Mouse (Mus musculus) heart, embryonic 14.5 days (tissue): ENCODE data around the gene Ubp1. TPM values are rescaled to one million over a fixed set of nuclear protein-coding genes. Genes with fewer than 3 reads are reported as not detected.

Experiments
- ATAC-seq: fragments of 200-750 bp; cut with Nextera tagmentation; 2 replicates; pipeline ENCODE4 v1.8.0; 2017; ENCODE audit warnings: low read depth, moderate TSS enrichment; ENCODE audit not compliant: insufficient number of reproducible peaks, insufficient read depth, low FRiP score
- H3K27ac ChIP-seq, 2 experiments: fragments of 200-500 bp in 1 of 2; fragments of 300-500 bp in 1 of 2; sonication (generic) in 1 of 2; replicated peaks in 1 of 2; 2 replicates each; pipeline ENCODE4 v1.5.1; 2012 to 2014; ENCODE audit warnings: low read depth in 2 of 2, low read length in 2 of 2, control low read depth in 1 of 2, mild to moderate bottlenecking in 1 of 2, mixed read lengths in 1 of 2; ENCODE audit not compliant: control insufficient read depth in 1 of 2, insufficient read depth in 1 of 2
- H3K27me3 ChIP-seq: fragments of 300-500 bp; sonication (generic); 2 replicates; pipeline ENCODE4 v1.6.1; 2014; ENCODE audit warnings: mild to moderate bottlenecking, low read length, control low read depth; ENCODE audit not compliant: control insufficient read depth, insufficient read depth
- H3K36me3 ChIP-seq: fragments of 300-500 bp; sonication (generic); 2 replicates; pipeline ENCODE4 v1.6.1; 2014; ENCODE audit warnings: mild to moderate bottlenecking, control low read depth, low read length, mixed read lengths; ENCODE audit not compliant: control insufficient read depth, insufficient read depth
- H3K4me1 ChIP-seq, 2 experiments: fragments of 200-500 bp in 1 of 2; fragments of 300-500 bp in 1 of 2; sonication (generic) in 1 of 2; 2 replicates each; pipeline ENCODE4 v1.6.1; 2012 to 2014; ENCODE audit warnings: low read length in 2 of 2, control low read depth in 1 of 2, mixed read lengths in 1 of 2; ENCODE audit not compliant: control insufficient read depth in 2 of 2, insufficient read depth in 2 of 2
- H3K4me2 ChIP-seq: fragments of 300-500 bp; sonication (generic); 2 replicates; pipeline ENCODE4 v1.6.1; 2014; ENCODE audit warnings: mild to moderate bottlenecking, low read length
- H3K4me3 ChIP-seq, 2 experiments: fragments of 200-500 bp in 1 of 2; fragments of 300-500 bp in 1 of 2; sonication (generic) in 1 of 2; 2 replicates each; pipeline ENCODE4 v1.5.1; 2012 to 2014; ENCODE audit warnings: low read length in 2 of 2, mild to moderate bottlenecking in 2 of 2, control low read depth in 1 of 2, low read depth in 1 of 2, moderate library complexity in 1 of 2; ENCODE audit not compliant: control insufficient read depth in 1 of 2, insufficient read depth in 1 of 2
- H3K9ac ChIP-seq: fragments of 300-500 bp; sonication (generic); 2 replicates; pipeline ENCODE4 v1.6.1; 2014; ENCODE audit warnings: mild to moderate bottlenecking, low read length
- H3K9me3 ChIP-seq: fragments of 300-500 bp; sonication (generic); 2 replicates; pipeline ENCODE4 v1.6.1; 2016; ENCODE audit warnings: low read length, control low read depth; ENCODE audit not compliant: control insufficient read depth
- WGBS: fragments of 180-500 bp; shearing (Covaris S2); extraction: QIAGEN DNeasy Blood & Tissue Kit; methylation state at CpG from one replicate; pipeline ENCODE4 v1.1.7; 2014; 5-methylcytosine and 5-hydroxymethylcytosine counted together
- polyA plus RNA-seq: library from polyadenylated mRNA; unstranded; fragments of >200 nt; fragmentation: Nextera tagmentation; extraction: Ambion mirVana; gene quantifications from 2 replicates; pipeline ENCODE4 v1.2.1, GENCODE M21; 2014

Gene Ubp1
- polyA plus RNA-seq, 1 experiment from 2014 or later: 27.6 TPM

DNA sequence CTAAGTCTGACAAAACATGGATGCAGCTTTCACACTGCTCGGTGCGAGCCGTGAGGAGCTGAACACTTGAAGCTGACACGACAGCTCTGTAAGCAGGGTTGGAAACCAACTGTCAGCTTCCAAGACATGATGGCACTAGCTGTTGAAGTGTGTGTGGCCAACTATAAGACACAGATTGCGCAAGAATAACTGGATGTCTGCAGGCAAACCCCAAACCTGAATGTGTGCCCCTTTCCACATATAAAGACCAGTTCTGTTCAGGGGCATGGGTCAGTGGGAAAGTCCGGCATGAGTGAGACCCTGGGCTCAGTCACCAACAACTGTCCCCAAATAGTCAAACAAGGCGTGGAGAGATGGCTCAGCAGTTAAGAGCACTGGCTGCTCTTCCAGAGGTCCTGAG lies 62.1 kb downstream of the Ubp1 start:
- Histone ChIP-seq H3K4me2 (no peak overlapping the region), H3K9me3 (no peaks in the 10 kb centered on the region), H3K27me3 (no peaks in the 10 kb centered on the region), H3K27ac (no peak overlapping the region), H3K36me3 (no peaks in the 10 kb centered on the region), H3K4me1 (peaks cover 2 to 3% of the 10 kb centered on the region in 2 experiments; a peak in 2 of 4 replicates), H3K4me3 (no peak overlapping the region), H3K9ac (no peak overlapping the region)
- ATAC-seq: no peak
- WGBS: 87% methylated on average over 7 of the region's 7 CpGs

DNA sequence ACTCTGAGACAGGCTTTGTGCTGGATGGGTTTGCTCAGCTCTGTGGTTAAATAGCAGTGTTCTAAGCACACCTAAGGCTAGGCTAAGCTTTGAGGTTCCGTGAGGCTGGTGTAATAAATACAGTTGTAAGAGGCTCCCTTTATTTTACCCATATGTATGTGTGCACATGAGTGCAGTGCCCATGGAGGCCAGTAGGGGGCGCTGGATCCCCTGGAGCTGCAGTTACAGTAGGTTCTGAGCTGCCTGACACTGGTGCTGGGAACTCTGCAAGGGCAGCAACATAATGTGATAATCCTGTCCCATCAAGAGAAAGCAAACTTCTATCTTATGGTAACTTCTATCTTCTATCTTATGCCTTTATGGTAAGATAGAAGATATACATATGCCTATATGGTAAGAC lies 67.6 kb downstream of the Ubp1 start:
- H3K27ac ChIP-seq: no peak overlapping the region
- WGBS: 58% methylated on average over 2 of the region's 2 CpGs

DNA sequence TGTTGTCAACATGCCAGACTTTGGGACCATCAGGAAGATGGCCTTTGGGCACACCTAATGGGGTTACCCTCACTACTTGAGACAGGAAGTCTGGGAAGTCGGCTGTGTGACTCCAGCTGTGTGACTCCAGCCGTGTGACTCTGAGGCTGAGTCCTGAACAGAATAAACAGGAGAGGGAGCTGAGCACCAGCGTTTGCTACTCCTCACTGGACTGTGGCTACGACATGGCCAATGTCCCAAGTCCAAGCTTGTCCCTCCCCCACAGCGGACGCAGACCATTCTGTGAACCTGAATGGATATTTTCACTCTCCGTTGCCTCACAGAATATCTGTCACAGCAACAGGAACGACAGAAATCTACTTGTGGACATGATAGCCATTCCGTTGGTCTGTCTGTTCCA lies 76.1 kb downstream of the Ubp1 start:
- Histone ChIP-seq H3K9ac (no peak overlapping the region), H3K27me3 (no peaks in the 10 kb centered on the region), H3K4me2 (no peak overlapping the region), H3K27ac (no peak overlapping the region), H3K4me1 (no peaks in the 10 kb centered on the region), H3K4me3 (no peak overlapping the region), H3K9me3 (0 out of 2 replicates have a peak, but pooled peaks cover 3% of the 10 kb centered on the region), H3K36me3 (no peaks in the 10 kb centered on the region)
- no peak for ATAC-seq
- 69% methylated on average over 9 of the region's 9 CpGs for WGBS

More for the DNA sequence above, 67.6 kb downstream of the Ubp1 start:
- H3K27me3 ChIP-seq: no peaks in the 10 kb centered on the region
- no peak overlapping the region for H3K4me2 ChIP-seq
- H3K36me3 ChIP-seq: no peaks in the 10 kb centered on the region
- no peak for ATAC-seq
- no peak overlapping the region for H3K9ac ChIP-seq
- 0 out of 2 replicates have a peak, but pooled peaks cover 3% of the 10 kb centered on the region for H3K9me3 ChIP-seq
- H3K4me1 ChIP-seq: no peaks in the 10 kb centered on the region
- no peak overlapping the region for H3K4me3 ChIP-seq

DNA sequence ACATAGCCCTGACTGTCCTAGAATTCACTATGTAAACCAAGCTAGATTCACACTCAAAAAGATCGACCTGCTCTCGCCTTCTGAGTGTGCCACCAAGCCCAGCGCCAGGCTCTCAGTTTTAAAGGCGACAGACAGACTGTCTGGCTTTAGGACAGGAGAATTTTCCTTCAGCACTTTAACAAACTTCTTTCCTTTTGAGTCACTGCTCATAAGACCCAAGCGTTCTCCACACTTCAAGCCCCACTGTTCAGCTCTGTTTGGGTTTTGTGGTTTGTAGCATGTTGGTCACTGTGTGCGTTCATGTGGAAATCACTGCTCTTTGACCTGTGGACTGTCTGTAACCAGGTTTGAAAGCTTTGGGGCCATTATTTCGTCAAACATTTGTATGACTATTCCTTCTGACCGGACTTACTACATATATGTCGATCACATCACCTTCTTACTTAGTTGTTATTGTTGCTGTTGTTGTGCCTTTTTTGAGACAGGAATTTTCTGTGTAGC lies 77.2 kb downstream of the Ubp1 start:
- no peaks in the 10 kb centered on the region for H3K9me3 ChIP-seq
- WGBS: 88% methylated on average over 9 of the region's 9 CpGs

DNA sequence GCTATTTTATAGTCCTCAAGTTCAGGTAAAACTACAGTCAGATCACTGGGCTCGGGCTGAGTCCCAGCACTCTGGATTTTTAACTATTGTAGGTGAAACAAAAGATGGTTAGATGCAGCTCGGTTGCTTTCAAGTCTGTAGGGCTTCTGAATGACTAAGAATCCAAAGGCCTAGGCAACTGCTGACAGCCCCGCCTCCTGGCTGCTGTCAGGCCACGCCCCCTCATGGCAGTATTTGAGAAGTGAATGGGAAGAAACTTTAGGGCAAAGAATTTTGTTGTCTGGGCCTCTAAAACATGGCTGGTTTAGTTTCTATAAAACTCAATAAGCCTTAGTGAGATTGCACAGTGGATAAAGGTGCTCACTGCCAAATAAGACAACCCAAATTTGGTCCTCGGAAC lies 78.8 kb downstream of the Ubp1 start:
- H3K4me3 ChIP-seq: no peak overlapping the region
- whole genome bisulfite sequencing: 45% methylated on average over 5 of the region's 5 CpGs
- H3K4me2 ChIP-seq: peak overlapping the region; percentile 31

More for the DNA sequence above, 77.2 kb downstream of the Ubp1 start:
- Histone ChIP-seq H3K9ac (no peak overlapping the region), H3K27me3 (no peaks in the 10 kb centered on the region), H3K4me1 (no peaks in the 10 kb centered on the region), H3K4me2 (no peak overlapping the region), H3K4me3 (no peak overlapping the region), H3K27ac (no peak overlapping the region), H3K36me3 (no peaks in the 10 kb centered on the region)
- no peak for ATAC-seq

DNA sequence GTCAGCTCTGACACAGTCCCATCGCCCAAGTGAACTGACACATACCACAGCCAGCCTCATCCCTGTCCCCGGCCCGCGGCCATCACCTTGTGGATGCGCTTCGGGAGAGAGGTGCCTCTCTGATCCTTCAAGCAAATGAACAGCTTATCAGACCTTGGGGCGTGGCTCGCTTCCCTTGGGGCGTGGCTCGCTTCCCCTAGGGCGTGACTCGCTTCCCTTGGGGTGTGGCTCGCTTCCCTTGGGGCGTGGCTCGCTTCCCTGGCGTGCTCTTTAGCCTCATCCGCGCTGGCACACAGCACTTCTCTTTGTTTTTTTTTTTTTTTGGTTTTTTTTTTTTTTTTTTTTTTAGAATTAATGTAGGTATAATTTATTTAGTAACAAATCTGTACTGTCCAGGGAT lies 80.5 kb downstream of the Ubp1 start:
- Histone ChIP-seq H3K4me3 (no peak overlapping the region), H3K4me1 (no peaks in the 10 kb centered on the region), H3K4me2 (no peak overlapping the region), H3K9me3 (no peaks in the 10 kb centered on the region), H3K9ac (no peak overlapping the region), H3K27ac (no peak overlapping the region), H3K36me3 (no peaks in the 10 kb centered on the region), H3K27me3 (no peaks in the 10 kb centered on the region)
- 54% methylated on average over 18 of the region's 18 CpGs for WGBS
- no peak for ATAC-seq

More for the DNA sequence above, 78.8 kb downstream of the Ubp1 start:
- H3K9ac ChIP-seq: no peak overlapping the region
- no peak for ATAC-seq
- no peaks in the 10 kb centered on the region for H3K9me3 ChIP-seq
- no peak overlapping the region for H3K27ac ChIP-seq
- H3K27me3 ChIP-seq: no peaks in the 10 kb centered on the region
- no peaks in the 10 kb centered on the region for H3K36me3 ChIP-seq
- H3K4me1 ChIP-seq: no peaks in the 10 kb centered on the region

DNA sequence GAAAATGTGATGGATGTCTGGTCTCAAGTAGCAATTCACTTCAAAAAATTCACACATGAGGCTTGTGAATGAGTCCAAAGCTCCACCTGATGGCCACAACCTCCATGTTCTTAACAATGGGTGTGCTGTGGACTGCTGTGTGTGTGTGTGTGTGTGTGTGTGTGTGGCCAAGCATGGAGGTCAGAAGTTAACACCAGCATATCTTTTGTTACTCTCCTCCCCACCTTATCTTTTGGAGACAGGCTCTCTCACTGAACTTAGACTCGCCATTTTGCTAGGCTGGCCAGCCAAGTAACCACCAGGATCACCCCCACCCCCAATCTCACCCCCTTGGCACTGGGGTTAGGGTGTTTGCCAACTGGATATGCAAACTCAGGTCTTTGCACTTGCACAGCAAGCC lies 83.3 kb downstream of the Ubp1 start:
- ATAC-seq: no peak
- Histone ChIP-seq H3K4me2 (no peak overlapping the region), H3K27ac (no peak overlapping the region), H3K27me3 (no peaks in the 10 kb centered on the region), H3K9ac (no peak overlapping the region), H3K4me3 (no peak overlapping the region), H3K4me1 (no peaks in the 10 kb centered on the region), H3K36me3 (no peaks in the 10 kb centered on the region), H3K9me3 (no peaks in the 10 kb centered on the region)
- 63% methylated on average over 1 of the region's 1 CpGs for WGBS

DNA sequence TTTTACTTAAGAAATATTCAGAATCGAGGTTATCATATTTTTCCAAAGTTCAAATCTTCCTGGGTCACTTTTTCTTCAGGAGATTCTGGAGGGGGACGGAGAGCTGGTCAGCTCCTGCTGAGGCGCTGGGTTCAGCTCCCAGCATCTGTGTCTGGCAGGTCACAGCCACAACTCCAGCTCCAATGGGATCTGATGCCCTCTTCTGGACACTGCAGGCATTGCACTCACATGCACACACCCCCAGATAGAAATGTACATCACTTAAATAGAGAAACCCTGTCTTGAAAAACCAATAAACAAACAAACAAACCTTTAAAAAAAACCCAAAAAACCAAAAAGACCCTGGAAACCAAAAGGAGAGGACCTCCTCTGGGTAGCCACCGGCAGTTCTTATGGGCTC lies 85.0 kb downstream of the Ubp1 start:
- Histone ChIP-seq H3K4me3 (no peak overlapping the region), H3K4me1 (no peaks in the 10 kb centered on the region), H3K27me3 (no peaks in the 10 kb centered on the region), H3K4me2 (no peak overlapping the region), H3K36me3 (no peaks in the 10 kb centered on the region), H3K27ac (no peak overlapping the region), H3K9ac (no peak overlapping the region), H3K9me3 (no peaks in the 10 kb centered on the region)
- 77% methylated on average over 4 of the region's 4 CpGs for WGBS
- no peak for ATAC-seq
